Mouse (Mus musculus) v-Abl transformed pro-B cells (cell line): ENCODE data around the gene Fndc3b.

Source experiments
- in situ Hi-C, 2 experiments: fragments of 400-800 bp; cut with MboI; formaldehyde crosslinking; loops; one replicate each; pipeline ENCODE4 v1.15.1; 2025; ENCODE audit not compliant: unreplicated experiment in 2 of 2

Gene Fndc3b

DNA sequence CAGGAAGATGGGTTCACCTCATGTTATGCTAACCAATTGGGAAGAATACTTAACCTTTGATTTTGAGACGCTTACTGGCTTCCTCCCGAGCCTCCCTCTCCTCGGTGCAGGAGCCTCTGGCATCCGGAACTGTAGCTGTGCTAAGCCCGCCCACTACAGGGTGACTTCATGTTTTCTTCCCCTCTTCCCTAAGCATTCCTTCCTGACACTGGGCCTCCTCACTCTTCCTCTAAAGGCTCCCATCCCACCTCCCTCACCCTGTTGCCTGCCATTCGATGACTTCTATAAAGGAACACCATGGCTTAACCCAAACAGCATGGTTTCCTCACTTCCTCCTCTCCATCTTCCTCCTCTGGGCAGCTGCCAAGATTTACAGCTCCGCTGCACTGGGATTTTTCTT is 110.5 kb downstream of the Fndc3b start:
- in situ Hi-C loops, result no loop called here

DNA sequence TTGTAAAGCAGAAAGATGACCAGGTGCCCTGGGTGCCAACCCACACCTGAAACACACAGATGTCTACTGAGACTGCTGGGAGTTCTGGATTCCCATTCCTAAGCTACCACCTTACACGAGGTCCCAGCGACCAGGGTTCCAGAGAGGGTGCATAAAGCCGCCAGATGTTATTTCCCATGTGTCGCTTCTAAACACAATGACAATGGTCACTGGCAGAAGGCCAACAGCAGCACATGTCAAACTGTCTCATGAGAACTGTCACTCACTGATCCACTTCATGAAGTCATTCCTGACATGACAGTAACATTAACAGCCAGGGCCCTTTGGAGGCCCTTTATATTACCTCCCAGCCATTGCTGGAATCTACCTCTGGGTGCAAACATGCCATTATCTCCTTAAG is 110.9 kb downstream of the Fndc3b start:
- in situ Hi-C loops, result no loop called here

DNA sequence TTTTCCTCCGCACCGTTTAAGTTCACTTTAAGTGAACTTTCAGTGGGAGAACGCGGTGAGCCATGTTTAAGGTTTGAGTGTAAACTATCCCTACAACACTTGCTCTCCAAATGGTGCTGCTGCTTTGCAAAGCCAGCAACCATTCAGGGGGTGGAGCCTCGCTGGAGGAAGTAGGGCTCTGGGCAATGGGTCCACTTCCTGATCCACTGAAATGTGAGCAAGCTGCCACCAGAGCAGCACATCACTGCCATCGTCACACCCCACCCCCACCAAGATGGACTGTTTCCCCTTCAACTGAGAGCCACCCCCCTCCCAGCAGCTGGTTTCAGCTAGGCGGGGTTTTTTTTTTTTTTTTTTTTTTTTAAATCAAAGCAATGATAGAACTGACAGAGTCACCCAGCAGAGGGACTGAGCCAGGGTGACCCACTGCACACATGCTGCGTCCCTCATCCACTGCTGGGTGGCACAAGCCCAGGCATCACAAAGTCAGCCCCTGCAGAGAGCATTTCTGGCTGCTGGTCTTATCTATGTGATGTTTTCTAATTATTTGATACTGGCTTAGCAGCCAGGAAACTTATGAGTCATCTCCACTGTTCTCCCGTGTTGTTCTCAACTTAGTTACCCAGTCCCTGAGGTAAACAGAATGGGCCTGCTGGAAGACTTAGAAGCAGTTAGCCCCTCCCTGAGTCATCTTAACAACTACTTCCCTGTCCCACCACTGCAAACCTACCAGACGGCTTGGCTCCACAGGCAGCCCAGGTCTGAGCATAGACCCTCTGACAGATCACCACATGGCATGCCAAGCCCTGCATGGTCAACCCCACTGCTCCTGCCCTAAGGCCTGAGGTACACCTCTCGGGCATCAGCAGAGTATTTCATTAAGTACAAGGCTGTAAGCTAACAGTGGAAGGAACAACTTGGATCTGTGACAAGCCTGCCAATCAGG is 112.4 kb downstream of the Fndc3b start:
- in situ Hi-C loops, result no loop called here

DNA sequence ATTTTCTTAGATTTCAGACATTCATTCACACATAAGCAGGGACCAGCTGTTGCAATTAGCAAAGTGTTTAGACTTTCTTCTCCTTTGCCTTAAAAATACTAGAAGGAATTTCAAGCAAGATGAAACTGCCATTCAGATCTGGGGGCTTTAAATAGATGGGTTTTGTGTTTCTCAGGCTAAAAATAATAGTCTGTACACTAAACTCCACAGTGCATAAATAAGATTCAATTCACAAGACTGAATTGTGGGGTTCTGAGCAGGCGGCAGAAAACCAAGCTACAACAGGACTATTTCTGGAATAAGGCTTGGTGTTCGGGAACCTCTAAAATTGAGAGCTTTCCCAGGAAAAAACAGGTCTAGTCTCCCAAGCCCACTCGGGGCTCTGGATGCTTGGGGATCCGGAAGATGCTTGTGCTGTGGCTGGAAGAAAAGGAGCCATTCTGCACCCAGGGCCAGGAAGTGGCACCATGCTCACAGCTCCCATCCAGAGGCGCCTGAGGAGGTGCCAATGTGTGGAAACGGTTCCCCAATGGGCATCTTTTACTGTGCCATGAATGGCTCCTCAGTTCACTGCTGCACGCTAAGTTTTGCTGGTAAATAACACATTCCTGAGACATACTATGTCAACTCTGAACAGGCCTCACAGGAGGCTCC is 117.5 kb downstream of the Fndc3b start:
- in situ Hi-C loops, result no loop called here

DNA sequence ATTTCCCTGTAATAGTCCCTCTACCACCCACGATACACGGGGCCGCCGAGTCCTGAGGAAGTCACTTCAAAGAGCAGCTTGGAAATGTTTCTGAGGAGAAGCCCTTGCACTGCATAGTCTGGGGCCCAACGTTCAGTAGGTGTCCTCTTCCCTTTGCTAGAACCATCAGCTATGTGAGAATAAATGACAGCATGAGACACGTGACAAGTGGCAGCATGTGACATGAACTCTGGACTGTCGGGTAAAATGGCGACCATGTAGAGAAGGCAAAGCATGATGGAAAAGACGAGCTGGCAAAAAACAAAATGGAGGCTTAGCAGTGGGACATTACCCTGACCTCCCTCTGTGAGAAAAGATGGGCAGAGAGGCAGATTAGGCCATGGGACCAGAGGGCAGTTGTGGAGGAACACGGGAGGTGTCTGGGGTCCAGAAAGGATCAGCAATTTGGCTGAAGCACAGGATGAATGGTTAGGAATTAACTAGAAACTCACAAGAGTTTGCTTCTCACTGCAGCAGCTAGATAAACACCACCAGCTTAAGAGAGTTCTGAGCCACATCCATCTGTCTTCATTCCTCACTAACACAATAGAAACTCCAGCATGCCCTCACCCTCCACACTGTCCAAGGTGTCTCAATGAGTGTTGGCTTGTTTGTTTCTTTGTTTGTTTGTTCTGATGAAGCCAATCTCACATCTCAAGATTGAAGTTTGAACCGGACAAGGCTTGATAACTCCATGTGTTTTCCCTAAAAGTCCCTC is 118.2 kb downstream of the Fndc3b start:
- in situ Hi-C loops, result no loop called here

DNA sequence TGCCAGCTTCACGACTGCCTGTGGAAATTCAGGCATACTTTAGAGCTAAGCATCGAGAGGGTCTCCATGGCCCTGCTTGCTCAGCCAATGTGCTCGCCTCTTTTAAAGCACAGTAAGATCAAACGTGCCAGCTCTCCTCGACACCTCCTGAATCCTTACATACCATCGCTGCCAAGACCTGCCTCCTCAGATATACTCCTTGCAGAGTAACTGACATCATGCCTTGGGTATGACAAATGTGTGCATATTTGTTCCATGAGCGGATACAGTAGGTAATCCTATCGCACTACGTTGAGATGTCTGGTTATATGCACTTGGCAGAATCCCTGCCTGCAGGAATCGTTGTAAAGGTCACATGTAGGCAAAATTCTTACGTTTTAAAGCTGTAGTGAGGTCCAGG is 120.3 kb downstream of the Fndc3b start:
- in situ Hi-C loops, result no loop called here

DNA sequence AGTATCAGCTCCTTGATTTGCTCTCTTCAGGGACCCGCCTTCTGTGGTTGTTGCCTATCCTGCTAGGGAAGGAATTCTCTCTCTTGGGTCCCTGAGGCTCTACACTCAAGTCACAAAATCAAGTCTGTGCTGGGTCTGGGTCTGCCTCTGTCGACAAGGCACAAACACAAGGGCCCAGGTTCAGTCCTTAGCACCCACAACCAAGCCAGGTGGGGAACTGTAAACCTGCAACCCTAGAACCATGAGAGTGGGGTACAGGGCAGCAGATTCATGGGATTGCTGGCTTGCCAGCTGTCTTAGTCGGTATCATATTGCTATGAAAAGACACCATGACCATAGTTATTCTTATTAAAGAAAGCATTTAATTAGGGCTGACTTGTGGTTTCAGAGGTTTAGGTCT is 121.8 kb downstream of the Fndc3b start:
- in situ Hi-C loops, result no loop called here

DNA sequence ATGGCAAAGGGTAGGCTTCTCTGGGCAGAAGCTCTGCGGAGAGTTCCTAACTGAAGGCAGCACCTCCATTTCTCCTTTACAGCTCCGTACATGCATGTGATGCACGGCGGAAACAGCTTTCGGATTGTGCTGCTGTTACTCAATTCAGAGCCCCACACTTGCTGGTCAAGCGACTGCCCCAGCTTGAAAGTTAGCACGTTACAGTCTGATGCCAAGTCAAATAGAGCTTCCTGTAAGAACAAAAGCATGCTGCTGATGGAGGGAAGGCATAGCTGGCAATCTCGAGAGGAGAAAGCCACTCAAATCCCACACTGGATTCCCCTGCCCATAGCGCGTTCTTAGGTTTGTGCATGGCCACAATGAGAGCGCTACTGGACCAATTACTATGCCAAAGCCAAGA is 122.5 kb downstream of the Fndc3b start:
- in situ Hi-C loops, result no loop called here

DNA sequence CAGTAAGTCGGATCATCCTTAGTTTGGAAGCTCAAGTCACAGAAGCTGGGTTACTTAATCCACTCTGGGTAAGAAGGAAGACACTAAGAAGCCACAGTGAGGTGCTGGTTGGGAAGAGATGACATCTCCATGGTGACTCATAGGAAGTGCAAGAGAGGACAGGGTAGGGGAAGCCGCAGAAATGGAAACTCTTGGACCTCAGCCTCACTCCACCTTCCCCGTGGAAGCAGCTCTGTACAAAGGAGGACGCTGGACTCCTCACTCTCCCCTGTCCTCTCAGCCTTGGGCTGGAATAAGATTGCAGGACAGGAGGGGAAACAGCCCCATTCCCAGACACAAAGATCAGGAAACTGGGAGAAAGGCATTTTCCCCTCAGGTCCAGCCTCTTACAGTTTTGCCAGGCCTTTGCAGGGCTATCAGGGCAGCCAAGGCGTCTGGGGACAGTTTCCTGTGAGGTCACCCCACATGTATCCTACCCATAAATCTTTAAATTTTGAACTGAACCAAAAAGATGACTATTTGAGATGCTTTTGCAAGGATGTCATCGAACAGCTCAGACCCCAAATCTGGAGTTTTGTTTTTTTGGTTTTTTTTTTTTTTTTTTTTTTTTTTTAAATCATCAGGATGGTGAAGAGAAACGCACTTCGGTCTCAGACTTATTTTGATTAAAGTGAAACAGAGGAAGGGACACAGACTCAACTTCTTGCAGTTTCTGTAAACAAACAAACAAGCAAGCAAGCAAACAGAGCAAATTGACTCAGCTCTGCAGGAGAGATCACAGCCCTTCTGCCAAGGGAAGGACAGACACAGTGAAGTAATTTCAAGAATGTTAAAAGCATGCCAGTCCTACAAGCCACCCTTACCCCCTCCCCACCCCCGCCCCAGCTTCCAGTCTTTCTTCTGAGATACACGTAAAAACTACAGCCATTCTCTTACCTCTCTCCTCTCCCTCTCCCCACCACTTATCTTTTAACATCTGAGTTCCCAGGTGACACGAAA is 126.2 kb downstream of the Fndc3b start:
- in situ Hi-C loops, result no loop called here

DNA sequence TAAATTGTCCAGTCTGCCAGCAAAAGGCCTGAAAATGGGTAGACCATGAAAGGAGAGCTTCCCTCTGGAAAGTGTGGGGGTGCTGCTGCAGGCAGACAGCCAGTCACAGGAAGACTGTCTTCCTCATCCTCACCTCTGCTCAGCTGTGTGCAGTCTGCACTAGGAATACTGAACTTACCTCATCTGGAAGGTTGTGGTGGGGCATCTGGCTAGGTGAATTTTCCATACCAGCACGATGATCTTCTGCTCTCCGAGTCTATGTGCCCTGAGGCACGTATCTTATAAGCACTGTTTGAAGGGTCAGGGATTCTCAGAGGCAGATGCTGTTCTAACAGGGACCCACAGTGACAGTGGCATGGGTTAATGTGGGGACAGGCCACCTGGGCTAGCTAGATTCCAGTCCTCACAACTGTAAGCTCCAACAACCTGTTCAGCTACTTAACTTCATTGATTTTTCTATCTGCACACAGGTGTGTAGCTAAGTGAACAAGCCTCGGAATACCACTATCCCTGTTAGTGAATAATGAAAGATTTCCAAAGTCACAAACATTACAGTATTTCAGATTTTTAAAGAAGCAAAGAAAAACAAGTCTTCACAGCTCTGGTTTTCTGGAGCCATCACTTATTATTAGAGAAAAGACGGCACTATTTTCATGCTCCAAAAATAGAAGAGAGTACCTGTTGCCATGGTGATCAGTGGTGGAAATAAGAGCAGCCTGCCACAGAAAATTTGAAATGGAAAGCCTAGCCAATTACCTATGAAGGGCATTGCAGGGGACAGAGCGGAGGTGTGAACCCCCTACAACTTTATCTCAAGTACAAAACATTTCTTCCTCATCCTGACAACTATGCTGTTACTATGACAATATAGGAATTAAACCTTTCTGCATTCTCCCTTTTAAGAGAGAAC is 128.9 kb downstream of the Fndc3b start:
- in situ Hi-C loops, result no loop called here

DNA sequence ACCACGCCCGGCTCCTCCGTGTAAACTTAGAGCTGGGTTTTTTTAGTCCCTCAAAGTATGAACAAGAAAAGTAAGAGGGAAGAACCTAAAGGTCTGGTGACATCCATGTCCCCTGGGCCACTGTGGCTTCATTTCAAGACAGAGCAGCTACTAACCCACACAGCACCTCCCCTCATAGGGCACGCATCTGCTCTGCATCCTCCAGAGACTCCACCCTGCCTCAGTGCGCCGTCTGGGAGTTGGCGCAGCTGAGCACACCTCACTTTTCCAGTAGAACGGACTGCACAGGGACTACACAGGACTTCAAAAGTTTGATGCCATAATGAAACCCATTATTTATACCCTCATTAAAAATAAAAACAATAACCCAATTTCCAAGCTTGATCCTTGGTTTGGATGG is 130.2 kb downstream of the Fndc3b start:
- in situ Hi-C loops, result no loop called here

DNA sequence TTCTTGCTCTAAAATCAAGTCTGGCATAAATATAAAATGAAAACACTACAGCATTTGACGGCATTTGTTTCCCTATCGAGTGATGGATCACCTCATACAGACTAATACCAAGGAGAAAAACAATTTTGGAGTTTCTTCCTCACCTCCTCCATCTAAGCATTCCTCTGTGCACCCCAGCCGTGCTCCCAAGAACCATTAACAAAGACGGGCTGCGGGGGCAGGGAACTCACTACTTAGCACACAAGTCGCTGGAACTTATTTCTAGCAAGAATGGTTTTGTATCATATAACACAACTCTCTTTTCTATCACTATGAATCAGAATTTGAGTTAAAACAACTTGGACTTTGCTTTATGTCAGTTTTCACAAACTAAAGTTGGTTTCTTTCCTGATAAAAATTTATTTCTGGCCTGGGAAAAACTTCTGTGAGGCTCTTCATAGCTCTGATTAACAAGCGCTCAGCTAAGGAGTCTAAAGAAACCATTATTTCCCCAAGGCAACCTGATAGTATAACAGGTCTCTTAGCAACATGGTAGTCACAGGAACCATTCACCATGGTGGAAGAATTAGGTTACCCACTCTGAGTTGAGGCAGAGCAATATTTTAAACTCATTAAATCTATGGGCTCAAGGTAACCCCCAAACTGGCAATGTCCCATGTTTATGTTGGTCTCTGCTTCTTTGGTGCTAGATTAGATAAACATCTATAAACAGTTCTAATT is 131.1 kb downstream of the Fndc3b start:
- in situ Hi-C loops, result no loop called here

DNA sequence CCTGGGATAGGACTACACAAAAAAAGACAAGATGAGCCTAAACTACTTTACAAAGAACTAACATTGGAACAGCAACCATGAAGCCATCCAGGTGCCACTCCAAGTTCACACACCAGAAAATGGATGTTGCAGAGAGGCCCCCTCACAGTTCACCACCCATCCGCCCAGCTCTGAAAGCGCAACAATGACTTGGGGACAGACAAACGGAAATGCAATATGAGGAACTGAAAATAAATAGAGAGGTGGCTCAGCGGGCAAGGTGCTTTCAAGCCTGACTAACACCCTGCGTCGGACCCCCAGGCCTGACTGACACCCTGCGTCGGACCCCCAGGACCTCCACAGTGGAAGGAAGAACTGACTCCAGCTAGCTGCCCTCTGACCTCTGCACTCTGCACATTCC is 131.9 kb downstream of the Fndc3b start:
- in situ Hi-C loops, result no loop called here

DNA sequence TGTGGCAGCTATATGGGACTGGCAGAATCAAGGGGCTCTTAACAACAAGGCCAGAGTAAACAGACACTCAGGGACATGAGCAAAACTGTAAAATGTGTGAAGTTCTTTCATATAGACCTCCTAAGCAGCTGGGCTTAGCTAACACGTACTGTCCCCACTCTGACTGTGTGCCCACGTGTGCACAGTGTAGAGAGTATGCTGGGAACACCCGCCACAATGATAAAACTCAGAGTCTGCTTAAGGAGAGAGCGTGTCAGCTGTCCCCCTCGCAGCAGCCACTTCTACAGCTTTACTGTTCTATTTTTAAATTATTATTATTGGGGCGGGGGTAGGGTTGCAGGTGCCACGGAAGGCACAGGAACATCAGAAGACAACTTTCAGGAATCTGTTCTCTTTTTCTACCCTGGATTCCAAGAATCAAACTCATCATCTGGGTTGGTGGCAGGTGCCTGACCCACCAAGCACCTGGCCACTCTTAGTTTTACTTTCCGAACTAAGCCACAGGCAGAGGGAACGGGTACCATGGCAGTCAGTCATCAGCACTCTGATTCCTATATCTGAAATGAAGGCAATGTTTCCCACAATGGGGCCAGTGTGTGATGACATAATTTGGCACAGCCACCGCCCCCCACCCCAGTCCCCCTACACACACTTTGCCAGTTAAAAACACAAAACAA is 133.6 kb downstream of the Fndc3b start:
- in situ Hi-C loops, result no loop called here

DNA sequence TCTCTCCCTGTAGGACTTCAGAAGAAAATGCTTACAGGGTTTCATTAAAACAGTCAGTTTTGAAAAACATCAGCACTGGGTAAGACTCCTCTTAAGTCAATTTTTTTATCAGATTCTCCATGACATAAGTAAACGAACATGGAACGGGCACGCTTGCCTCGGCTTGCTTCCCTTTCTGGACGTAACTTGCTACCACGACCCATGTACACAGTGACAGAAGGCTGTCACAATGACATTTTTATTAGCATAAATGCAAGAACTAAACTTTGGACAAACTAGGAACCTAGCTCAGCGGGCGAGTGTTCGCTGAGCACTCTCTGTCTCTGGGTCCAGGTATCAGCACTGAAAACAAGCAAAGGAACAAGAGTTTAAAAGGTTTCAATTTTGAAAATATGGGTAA is 136.9 kb downstream of the Fndc3b start:
- in situ Hi-C loops, result no loop called here

DNA sequence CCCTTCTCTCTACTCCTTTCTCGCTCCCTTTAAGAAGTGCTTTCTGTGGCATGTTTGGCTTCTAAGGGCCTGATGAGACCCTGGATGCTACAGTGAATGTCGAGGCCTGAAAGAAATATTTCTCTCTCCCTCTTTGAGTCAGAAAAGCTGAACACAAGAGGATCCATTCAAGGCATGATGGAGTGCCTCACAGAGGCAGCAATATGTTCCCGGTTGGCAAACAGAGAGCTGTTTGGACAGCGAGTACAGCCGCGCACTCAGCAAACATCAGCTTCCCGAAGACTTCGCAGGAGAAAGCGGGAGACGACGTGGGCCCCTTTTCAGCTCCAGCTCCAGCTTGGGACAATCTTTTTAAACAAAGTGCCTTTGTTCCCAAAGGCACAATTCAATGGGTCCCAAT is 137.6 kb downstream of the Fndc3b start:
- in situ Hi-C loops, result no loop called here

DNA sequence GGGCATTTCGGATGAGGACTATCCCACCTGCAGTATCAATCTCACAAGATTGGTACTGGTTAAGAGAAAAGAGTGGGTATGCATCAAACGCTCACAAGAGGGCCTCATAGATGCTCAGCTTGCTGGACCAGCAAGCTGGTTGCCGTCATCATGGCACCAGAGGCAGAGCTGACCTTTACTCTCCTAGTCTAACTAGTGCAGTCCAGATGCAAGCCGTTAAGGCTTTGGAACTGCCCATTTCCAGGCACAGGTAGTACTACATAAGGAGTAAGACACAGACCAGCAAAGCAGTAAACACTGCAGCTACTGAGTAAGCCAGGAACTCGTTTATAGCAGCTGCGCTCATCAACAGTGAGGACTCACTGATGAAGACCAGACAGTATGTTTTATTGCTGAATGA is 138.8 kb downstream of the Fndc3b start:
- in situ Hi-C loops, result no loop called here

DNA sequence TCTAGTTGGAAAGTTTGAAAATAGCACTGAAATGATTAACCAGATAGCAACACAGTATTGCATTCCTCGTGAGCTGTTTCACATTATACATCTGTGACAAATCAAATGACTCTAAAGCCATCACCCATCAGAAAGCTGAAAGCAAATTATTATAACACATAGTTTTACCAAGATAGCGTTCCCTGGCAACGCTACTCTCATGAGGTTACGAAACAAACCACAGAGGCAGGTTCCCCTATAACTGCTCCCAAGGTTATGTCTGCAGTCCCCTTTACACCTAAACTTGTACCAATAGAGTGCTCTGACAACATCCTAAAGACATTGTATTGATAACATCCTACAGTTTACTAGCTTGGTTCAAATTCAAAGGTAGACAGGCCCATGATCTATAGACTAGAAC is 145.8 kb downstream of the Fndc3b start:
- in situ Hi-C loops, result no loop called here
